Mouse (Mus musculus) CH12.LX (cell line): ENCODE results near the gene Stag1.

Experiments
- BHLHE40 ChIP-seq: IDR thresholded peaks from 2 replicates; pipeline ENCODE4 v1.6.1; 2011; ENCODE audit warnings: mild to moderate bottlenecking, low read depth, low read length, improper control_type of control experiment
- CTCF ChIP-seq, 2 experiments: IDR thresholded peaks in 1 of 2; conservative IDR thresholded peaks in 1 of 2; 2 replicates each; pipeline ENCODE4 v1.5.1; 2011 to 2012; ENCODE audit warnings: low read depth in 2 of 2, low read length in 2 of 2, improper control_type of control experiment in 1 of 2, inconsistent platforms in 1 of 2, mild to moderate bottlenecking in 1 of 2, moderate library complexity in 1 of 2
- E2F4 ChIP-seq: IDR thresholded peaks from 2 replicates; pipeline ENCODE4 v1.6.1; 2011; ENCODE audit warnings: low read depth, low read length, improper control_type of control experiment; ENCODE audit not compliant: insufficient replicate concordance
- EP300 ChIP-seq: IDR thresholded peaks from 2 replicates; pipeline ENCODE4 v1.6.1; 2011; ENCODE audit warnings: low read length, improper control_type of control experiment
- GABPA ChIP-seq: IDR thresholded peaks from 2 replicates; pipeline ENCODE4 v1.6.1; 2012; ENCODE audit warnings: low read depth, low read length, improper control_type of control experiment, inconsistent platforms; ENCODE audit not compliant: insufficient replicate concordance
- MAFK ChIP-seq: IDR thresholded peaks from 2 replicates; pipeline ENCODE4 v1.6.1; 2011; ENCODE audit warnings: low read length, improper control_type of control experiment; ENCODE audit not compliant: insufficient replicate concordance
- MAX ChIP-seq: IDR thresholded peaks from 2 replicates; pipeline ENCODE4 v1.6.1; 2011; ENCODE audit warnings: low read length, improper control_type of control experiment
- MAZ ChIP-seq: IDR thresholded peaks from 2 replicates; pipeline ENCODE4 v1.6.1; 2012; ENCODE audit warnings: low read depth, mild to moderate bottlenecking, inconsistent platforms, low read length, improper control_type of control experiment, moderate library complexity
- NRF1 ChIP-seq: IDR thresholded peaks from 2 replicates; pipeline ENCODE4 v1.6.1; 2014; ENCODE audit warnings: low read depth, mild to moderate bottlenecking, inconsistent platforms, low read length, improper control_type of control experiment, moderate library complexity
- POLR2A ChIP-seq: IDR thresholded peaks from 2 replicates; pipeline ENCODE4 v1.6.1; 2011; ENCODE audit warnings: low read depth, mild to moderate bottlenecking, improper control_type of control experiment, low read length
- POLR2AphosphoS2 ChIP-seq: IDR thresholded peaks from 2 replicates; pipeline ENCODE4 v1.6.1; 2011; ENCODE audit warnings: low read depth, low read length, improper control_type of control experiment
- ZKSCAN1 ChIP-seq: IDR thresholded peaks from 2 replicates; pipeline ENCODE4 v1.6.1; 2012; ENCODE audit warnings: low read depth, inconsistent platforms, low read length, improper control_type of control experiment, borderline replicate concordance

GRCm38 (mm10) chr9:100990609-100991008 is 393.0 kb downstream of the Stag1 start:
- TF ChIP-seq MAZ (no peak), POLR2AphosphoS2 (no peak), BHLHE40 (no peak), ZKSCAN1 (no peak), EP300 (no peak), POLR2A (no peak), GABPA (no peak), MAFK (no peak), MAX (no peak), CTCF (conservative IDR thresholded peaks at IDR 0.05 in 1 of 2, IDR thresholded peaks at IDR 0.05 in 1 of 2; ENCODE audit: low read depth in 2 of 2, low read length in 2 of 2) (no peak), NRF1 (no peak), E2F4 (no peak)
